Mouse (Mus musculus): ENCODE measurements around the gene Klhl23.
"Not testable (repeated sequence)": the region's sequence is repeated elsewhere in the genome, so short reads cannot be mapped to it uniquely, and the experiment has no call there.

GRCm38 (mm10) chr2:69804663-69805062, 17.1 kb upstream of the Klhl23 start:
- TF ChIP-seq CTCF (IDR thresholded peaks at IDR 0.05; ENCODE audit: insufficient read depth, low read length); POLR2A (IDR thresholded peaks at IDR 0.05; ENCODE audit: borderline replicate concordance, extremely low read depth, low read depth, low read length): not testable (repeated sequence)
